Mouse (Mus musculus) thymus, postnatal 0 days (tissue): Measurements from ENCODE around the gene Zdhhc21. TPM values are rescaled to one million over a fixed set of nuclear protein-coding genes. Genes with fewer than 3 reads are reported as not detected.

Experiments used
- DNase-seq: peaks from one replicate; pipeline ENCODE4 v3.0.0-alpha.2; 2015; ENCODE audit warnings: low spot score
- polyA plus RNA-seq: library from polyadenylated mRNA; unstranded; fragments of >200 nt; fragmentation: Nextera tagmentation; extraction: Ambion mirVana; gene quantifications from 2 replicates; pipeline ENCODE4 v1.2.1, GENCODE M21; 2015

Zdhhc21 gene
- polyA plus RNA-seq, 1 experiment from 2014 or later, result 10.3 TPM

GRCm38 (mm10) chr4:82864974-82865699 lies 5.4 kb upstream of the Zdhhc21 start:
- DNase-seq, result no peak

- no peak for DNase-seq
Measured at GRCm38 (mm10) chr4:82863316-82863715, 3.6 kb upstream of the Zdhhc21 start.

GRCm38 (mm10) chr4:82861451-82861850 lies 1.7 kb upstream of the Zdhhc21 start:
- no peak for DNase-seq

- DNase-seq, result no peak
Measured at GRCm38 (mm10) chr4:82860566-82860965, 808 bp upstream of the Zdhhc21 start.

- peak; percentile 5 for DNase-seq
Measured at GRCm38 (mm10) chr4:82858431-82859010, 1.2 kb downstream of the Zdhhc21 start.

- DNase-seq, result no peak
Measured at GRCm38 (mm10) chr4:82856986-82857385, 2.8 kb downstream of the Zdhhc21 start.

GRCm38 (mm10) chr4:82853809-82854208 lies 5.9 kb downstream of the Zdhhc21 start:
- no peak for DNase-seq

GRCm38 (mm10) chr4:82848552-82849234 lies 11.1 kb downstream of the Zdhhc21 start:
- peak; percentile 7 for DNase-seq

GRCm38 (mm10) chr4:82837526-82838240 lies 22.1 kb downstream of the Zdhhc21 start:
- DNase-seq, result no peak

GRCm38 (mm10) chr4:82831155-82831554 lies 28.6 kb downstream of the Zdhhc21 start:
- no peak for DNase-seq

GRCm38 (mm10) chr4:82829429-82829828 lies 30.3 kb downstream of the Zdhhc21 start:
- DNase-seq, result no peak

- no peak for DNase-seq
Measured at GRCm38 (mm10) chr4:82827001-82827400, 32.8 kb downstream of the Zdhhc21 start.

GRCm38 (mm10) chr4:82817833-82818232 lies 41.9 kb downstream of the Zdhhc21 start:
- no peak for DNase-seq

- no peak for DNase-seq
Measured at GRCm38 (mm10) chr4:82816351-82816750, 43.4 kb downstream of the Zdhhc21 start.

GRCm38 (mm10) chr4:82815296-82815695 lies 44.5 kb downstream of the Zdhhc21 start:
- no peak for DNase-seq

GRCm38 (mm10) chr4:82813356-82813755 lies 46.4 kb downstream of the Zdhhc21 start:
- DNase-seq, result no peak

- no peak for DNase-seq
Measured at GRCm38 (mm10) chr4:82807811-82808210, 51.9 kb downstream of the Zdhhc21 start.

- DNase-seq, result no peak
Measured at GRCm38 (mm10) chr4:82806176-82806757, 53.5 kb downstream of the Zdhhc21 start.

GRCm38 (mm10) chr4:82804019-82804418 lies 55.7 kb downstream of the Zdhhc21 start:
- DNase-seq, result no peak

GRCm38 (mm10) chr4:82793608-82794007 lies 66.2 kb downstream of the Zdhhc21 start:
- DNase-seq, result no peak

GRCm38 (mm10) chr4:82792906-82793580 lies 66.7 kb downstream of the Zdhhc21 start:
- DNase-seq, result no peak
